Mouse (Mus musculus) brain, embryonic 14.5 days (tissue): ENCODE results near the gene Ranbp1. TPM values are rescaled to one million over a fixed set of nuclear protein-coding genes. Genes with fewer than 3 reads are reported as not detected.

Experiments
- DNase-seq: peaks from one replicate; pipeline ENCODE4 v3.0.0-alpha.2; 2011; ENCODE audit warnings: low read depth
- CTCF ChIP-seq: fragments of 200-500 bp; IDR thresholded peaks from 2 replicates; pipeline ENCODE4 v1.5.1; 2012; ENCODE audit warnings: inconsistent platforms, mild to moderate bottlenecking, moderate library complexity, borderline replicate concordance; ENCODE audit not compliant: insufficient read depth, insufficient read length; ENCODE audit errors: extremely low read depth
- POLR2A ChIP-seq: fragments of 200-500 bp; IDR thresholded peaks from 2 replicates; pipeline ENCODE4 v1.6.1; 2012; ENCODE audit warnings: mild to moderate bottlenecking, inconsistent platforms, borderline replicate concordance; ENCODE audit not compliant: poor library complexity, insufficient read depth, insufficient read length, severe bottlenecking; ENCODE audit errors: extremely low read depth
- polyA plus RNA-seq: library from polyadenylated mRNA; depleted of rRNA; stranded (reverse); fragments of >200 nt; gene quantifications from 2 replicates; pipeline ENCODE4 v1.2.3, GENCODE M21; 2012

Gene Ranbp1
- polyA plus RNA-seq, 1 experiment = 190 TPM

GRCm38 (mm10) chr16:18233451-18233850 lies 15.1 kb downstream of the Ranbp1 start:
- no peak for DNase-seq
- TF ChIP-seq POLR2A = no peak

GRCm38 (mm10) chr16:18231451-18231850 lies 17.1 kb downstream of the Ranbp1 start:
- DNase-seq = no peak

GRCm38 (mm10) chr16:18231047-18231446 lies 17.5 kb downstream of the Ranbp1 start:
- TF ChIP-seq POLR2A (no peak), CTCF (no peak)
- DNase-seq = no peak

More at GRCm38 (mm10) chr16:18231451-18231850, 17.1 kb downstream of the Ranbp1 start:
- TF ChIP-seq POLR2A (no peak), CTCF (no peak)

GRCm38 (mm10) chr16:18230617-18231016 lies 17.9 kb downstream of the Ranbp1 start:
- TF ChIP-seq POLR2A (no peak), CTCF (no peak)
- no peak for DNase-seq

GRCm38 (mm10) chr16:18229622-18230021 lies 18.9 kb downstream of the Ranbp1 start:
- DNase-seq = no peak

GRCm38 (mm10) chr16:18228856-18229255 lies 19.7 kb downstream of the Ranbp1 start:
- no peak for TF ChIP-seq POLR2A
- no peak for TF ChIP-seq CTCF
- DNase-seq = no peak

More at GRCm38 (mm10) chr16:18229622-18230021, 18.9 kb downstream of the Ranbp1 start:
- TF ChIP-seq POLR2A (no peak), CTCF (no peak)

GRCm38 (mm10) chr16:18227897-18228422 lies 20.6 kb downstream of the Ranbp1 start:
- TF ChIP-seq CTCF (no peak), POLR2A (no peak)
- DNase-seq = no peak

- DNase-seq = no peak
- no peak for TF ChIP-seq POLR2A
- no peak for TF ChIP-seq CTCF
Measured at GRCm38 (mm10) chr16:18227187-18227586, 21.3 kb downstream of the Ranbp1 start.

GRCm38 (mm10) chr16:18222188-18222587 lies 26.3 kb downstream of the Ranbp1 start:
- TF ChIP-seq POLR2A (no peak), CTCF (no peak)
- DNase-seq = no peak

- no peak for DNase-seq
- TF ChIP-seq POLR2A (no peak), CTCF (no peak)
Measured at GRCm38 (mm10) chr16:18221543-18221898, 27.0 kb downstream of the Ranbp1 start.

GRCm38 (mm10) chr16:18220856-18221542 lies 27.5 kb downstream of the Ranbp1 start:
- no peak for DNase-seq
- TF ChIP-seq POLR2A = no peak
- no peak for TF ChIP-seq CTCF

GRCm38 (mm10) chr16:18220001-18220400 lies 28.5 kb downstream of the Ranbp1 start:
- no peak for TF ChIP-seq CTCF
- no peak for TF ChIP-seq POLR2A
- peak; percentile 50 for DNase-seq

GRCm38 (mm10) chr16:18218580-18218996 lies 29.9 kb downstream of the Ranbp1 start:
- DNase-seq = no peak
- TF ChIP-seq CTCF = no peak
- TF ChIP-seq POLR2A = no peak

- DNase-seq = no peak
- TF ChIP-seq POLR2A (no peak), CTCF (no peak)
Measured at GRCm38 (mm10) chr16:18217579-18217978, 31.0 kb downstream of the Ranbp1 start, which contains the start of gene Ccdc188. Gene Ccdc188, plus strand, starts transcription at chr16:18217879.
